Mouse (Mus musculus) intestine, postnatal 0 days (tissue): Measurements from ENCODE around the gene Cmah. TPM values are rescaled to one million over a fixed set of nuclear protein-coding genes. Genes with fewer than 3 reads are reported as not detected.
"Not testable (repeated sequence)": the region's sequence is repeated elsewhere in the genome, so short reads cannot be mapped to it uniquely, and the experiment has no call there.

ENCODE experiments used
- ATAC-seq: fragments of 200-750 bp; cut with Nextera tagmentation; 2 replicates; pipeline ENCODE4 v1.8.0; 2017; ENCODE audit warnings: mild to moderate bottlenecking, moderate TSS enrichment, moderate library complexity
- H3K27ac ChIP-seq: fragments of 300-500 bp; sonication (generic); 2 replicates; pipeline ENCODE4 v1.5.1; 2014; ENCODE audit warnings: mild to moderate bottlenecking, low read depth, low read length, moderate library complexity
- H3K27me3 ChIP-seq: fragments of 300-500 bp; sonication (generic); replicated peaks from 2 replicates; pipeline ENCODE4 v1.6.1; 2014; ENCODE audit warnings: low read length, mixed read lengths; ENCODE audit not compliant: control insufficient read depth, insufficient read depth
- H3K36me3 ChIP-seq: fragments of 300-500 bp; sonication (generic); 2 replicates; pipeline ENCODE4 v1.6.1; 2014; ENCODE audit warnings: mild to moderate bottlenecking, moderate library complexity; ENCODE audit not compliant: control insufficient read depth, insufficient read depth
- H3K4me1 ChIP-seq: fragments of 300-500 bp; sonication (generic); replicated peaks from 2 replicates; pipeline ENCODE4 v1.6.1; 2014; ENCODE audit warnings: antibody characterized with exemption, low read length, mixed read lengths; ENCODE audit not compliant: control insufficient read depth, insufficient read depth
- H3K4me2 ChIP-seq: fragments of 300-500 bp; sonication (generic); replicated peaks from 2 replicates; pipeline ENCODE4 v1.6.1; 2014; ENCODE audit warnings: low read depth, mild to moderate bottlenecking, moderate library complexity
- H3K4me3 ChIP-seq: fragments of 300-500 bp; sonication (generic); 2 replicates; pipeline ENCODE4 v1.5.1; 2014; ENCODE audit warnings: low read depth, low read length
- H3K9ac ChIP-seq: fragments of 300-500 bp; sonication (generic); 2 replicates; pipeline ENCODE4 v1.6.1; 2014; ENCODE audit warnings: mild to moderate bottlenecking, low read depth, low read length
- H3K9me3 ChIP-seq: fragments of 300-500 bp; sonication (generic); 2 replicates; pipeline ENCODE4 v1.6.1; 2016; ENCODE audit warnings: mixed run types; ENCODE audit not compliant: control insufficient read depth
- CTCF ChIP-seq: sonication (generic); IDR thresholded peaks from 2 replicates; pipeline ENCODE4 v1.5.1; 2016; ENCODE audit warnings: low read depth, mild to moderate bottlenecking, control low read depth, antibody characterized with exemption, moderate library complexity
- WGBS: fragments of 180-500 bp; shearing (Covaris S2); extraction: QIAGEN DNeasy Blood & Tissue Kit; methylation state at CpG from one replicate; pipeline ENCODE4 v1.1.7; 2014; 5-methylcytosine and 5-hydroxymethylcytosine counted together
- polyA plus RNA-seq: library from polyadenylated mRNA; unstranded; fragments of >200 nt; fragmentation: Nextera tagmentation; extraction: Ambion mirVana; gene quantifications from 2 replicates; pipeline ENCODE4 v1.2.1, GENCODE M21; 2015

Cmah gene
- polyA plus RNA-seq, 1 experiment from 2014 or later: 1.4 TPM

- Histone ChIP-seq H3K4me1 (no peaks in the 10 kb centered on the region), H3K27me3 (no peaks in the 10 kb centered on the region), H3K9me3 (no peaks in the 10 kb centered on the region), H3K36me3 (no peaks in the 10 kb centered on the region), H3K4me2 (no peak overlapping the region), H3K4me3 (no peak overlapping the region), H3K9ac (no peak overlapping the region), H3K27ac (no peak overlapping the region)
- TF ChIP-seq CTCF: no peak
- 89% methylated on average over 6 of the region's 6 CpGs for WGBS
- ATAC-seq: no peak
Observed at GRCm38 (mm10) chr13:24365191-24365590, 38.0 kb downstream of the Cmah start.

GRCm38 (mm10) chr13:24372893-24373599 lies 45.8 kb downstream of the Cmah start:
- 90% methylated on average over 7 of the region's 7 CpGs for WGBS

GRCm38 (mm10) chr13:24374606-24375005 lies 47.4 kb downstream of the Cmah start:
- H3K4me2 ChIP-seq, H3K27me3 ChIP-seq, H3K4me1 ChIP-seq, H3K36me3 ChIP-seq, H3K9me3 ChIP-seq, H3K27ac ChIP-seq, ATAC-seq, H3K4me3 ChIP-seq, H3K9ac ChIP-seq: not testable (repeated sequence)
- 76% methylated on average over 6 of the region's 6 CpGs for WGBS

More at GRCm38 (mm10) chr13:24372893-24373599, 45.8 kb downstream of the Cmah start:
- no peak overlapping the region for H3K4me3 ChIP-seq
- H3K36me3 ChIP-seq: no peaks in the 10 kb centered on the region
- ATAC-seq: no peak
- no peaks in the 10 kb centered on the region for H3K4me1 ChIP-seq
- H3K4me2 ChIP-seq: no peak overlapping the region
- H3K9me3 ChIP-seq: no peaks in the 10 kb centered on the region
- H3K27ac ChIP-seq: no peak overlapping the region
- no peak overlapping the region for H3K9ac ChIP-seq
- no peaks in the 10 kb centered on the region for H3K27me3 ChIP-seq
- TF ChIP-seq CTCF: no peak

DNA sequence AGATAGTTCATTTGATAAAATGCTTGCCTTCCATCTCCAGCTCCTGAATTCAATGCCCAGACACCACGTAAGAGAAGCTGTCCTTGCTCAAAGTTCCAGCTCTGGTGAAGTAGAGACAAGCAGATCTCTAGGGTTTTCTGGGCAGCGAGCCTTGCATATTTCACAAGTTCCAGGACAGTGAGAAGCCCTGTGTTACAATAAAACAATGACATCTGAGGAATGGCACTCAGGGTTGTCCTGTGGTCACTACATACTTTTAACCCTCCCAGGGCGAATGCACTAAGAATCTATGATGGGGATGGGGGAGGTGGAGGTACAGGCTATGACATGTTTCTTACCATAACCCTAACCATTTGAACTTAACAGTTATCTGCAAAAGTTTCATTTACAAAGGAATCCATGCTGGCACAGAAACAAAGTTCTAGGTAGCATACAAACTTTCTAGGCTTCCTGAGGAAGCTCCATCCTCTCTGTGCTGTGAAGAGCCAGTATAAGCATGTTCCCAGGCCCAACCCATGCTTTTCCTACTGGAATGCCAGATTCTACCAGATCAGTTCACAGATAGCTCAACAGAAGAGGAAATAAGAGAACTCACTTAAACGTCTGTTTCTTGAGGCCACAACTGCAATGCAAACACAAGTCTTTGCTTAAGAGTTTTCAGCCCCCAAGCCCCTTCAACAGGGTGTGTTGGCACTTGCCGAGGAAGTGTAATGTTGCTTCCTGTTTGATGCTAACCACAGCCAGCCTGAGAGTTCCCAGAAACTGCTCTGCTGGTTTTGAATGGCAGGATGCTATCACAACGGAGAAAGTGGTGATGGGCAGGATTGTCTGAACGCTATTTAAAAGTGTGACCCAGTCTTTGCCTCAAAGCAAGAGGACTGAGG lies 48.4 kb downstream of the Cmah start:
- H3K4me3 ChIP-seq: no peak overlapping the region
- no peaks in the 10 kb centered on the region for H3K27me3 ChIP-seq
- H3K9ac ChIP-seq: no peak overlapping the region
- H3K27ac ChIP-seq: no peak overlapping the region
- H3K9me3 ChIP-seq: no peaks in the 10 kb centered on the region
- no peak for ATAC-seq
- H3K4me2 ChIP-seq: no peak overlapping the region
- no peaks in the 10 kb centered on the region for H3K4me1 ChIP-seq
- 58% methylated on average over 7 of the region's 7 CpGs for WGBS
- no peaks in the 10 kb centered on the region for H3K36me3 ChIP-seq
- TF ChIP-seq CTCF: no peak

- no peak for TF ChIP-seq CTCF
- no peaks in the 10 kb centered on the region for H3K27me3 ChIP-seq
- H3K36me3 ChIP-seq: no peaks in the 10 kb centered on the region
- no peak overlapping the region for H3K4me3 ChIP-seq
- H3K4me1 ChIP-seq: no peaks in the 10 kb centered on the region
- WGBS: 76% methylated on average over 6 of the region's 6 CpGs
- H3K4me2 ChIP-seq: no peak overlapping the region
- ATAC-seq: no peak
- H3K9me3 ChIP-seq: no peaks in the 10 kb centered on the region
- H3K27ac ChIP-seq: no peak overlapping the region
- no peak overlapping the region for H3K9ac ChIP-seq
Observed at GRCm38 (mm10) chr13:24380713-24381112, 53.5 kb downstream of the Cmah start.

DNA sequence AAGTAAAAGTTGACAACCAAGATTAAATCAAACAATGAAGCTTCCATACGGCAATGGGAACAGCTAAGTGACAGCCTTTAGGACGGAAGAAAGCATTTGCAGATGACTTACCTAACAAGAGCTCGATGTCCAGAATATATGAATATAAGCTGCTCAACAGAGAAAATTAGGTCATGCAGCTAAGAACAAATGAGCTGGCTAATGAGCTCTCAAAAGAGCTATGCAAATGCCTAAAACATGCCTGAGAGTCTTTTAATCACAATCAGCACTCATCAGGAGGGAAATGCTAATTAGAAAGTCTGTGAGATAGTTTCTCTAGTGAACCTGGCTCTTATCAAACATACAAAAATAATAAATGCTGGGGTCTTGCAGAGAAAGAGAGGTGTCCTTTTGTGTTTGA lies 56.7 kb downstream of the Cmah start:
- no peak for ATAC-seq
- H3K27ac ChIP-seq: no peak overlapping the region
- H3K9me3 ChIP-seq: no peaks in the 10 kb centered on the region
- H3K27me3 ChIP-seq: no peaks in the 10 kb centered on the region
- H3K4me2 ChIP-seq: no peak overlapping the region
- no peaks in the 10 kb centered on the region for H3K36me3 ChIP-seq
- H3K4me3 ChIP-seq: no peak overlapping the region
- no peaks in the 10 kb centered on the region for H3K4me1 ChIP-seq
- no peak overlapping the region for H3K9ac ChIP-seq
- 87% methylated on average over 3 of the region's 3 CpGs for WGBS
- TF ChIP-seq CTCF: no peak
